In genomic region chr10:11208670-11209069, GRCm38 (mm10) we compare ENCODE assay signal across 20 mouse cellular contexts. TPM values are rescaled to one million over a fixed set of nuclear protein-coding genes. Genes with fewer than 3 reads are reported as not detected.
DNase-seq lines count a peak whose midpoint lies in the region; ATAC-seq and TF ChIP-seq lines count a peak whose summit lies in the region.
"Had no signal": no experiment of that assay in that cellular context is flagged by ENCODE, and none has a peak within 500 bp of the region (broad histone marks: within the 10 kb centered on the region; RNA-seq: fewer than 3 reads in every experiment).

No protein-coding gene starts in this region.

- no peaks in the 10 kb centered on the region for H3K79me2 ChIP-seq in MEL (ENCODE audit: control insufficient read depth, insufficient read depth, low read length, poor library complexity)

- H3K4me2 ChIP-seq in liver, embryonic 16.5 days (ENCODE audit: low read depth, low read length): no peak overlapping the region
- no peak overlapping the region for H3K4me2 ChIP-seq in midbrain, embryonic 11.5 days
- H3K4me2 ChIP-seq: embryonic facial prominence, embryonic 12.5 days; forebrain, embryonic 15.5 days; heart, embryonic 11.5 days; heart, embryonic 15.5 days; hindbrain, embryonic 13.5 days had no signal

- peaks cover 4 to 9% of the 10 kb centered on the region in 2 experiments for H3K4me1 ChIP-seq in MEL (ENCODE audit: control insufficient read depth in 1 of 2, insufficient read depth in 2 of 2, low read length in 2 of 2)
- H3K4me1 ChIP-seq in liver, embryonic 16.5 days (ENCODE audit: control insufficient read depth, low read depth, low read length): no peaks in the 10 kb centered on the region
- H3K4me1 ChIP-seq in midbrain, embryonic 11.5 days (ENCODE audit: control insufficient read depth, insufficient read depth, low read length): no peaks in the 10 kb centered on the region
- H3K4me1 ChIP-seq: embryonic facial prominence, embryonic 12.5 days; forebrain, embryonic 15.5 days; heart, embryonic 15.5 days; hindbrain, embryonic 13.5 days had no signal

- H3K27me3 ChIP-seq in MEL (ENCODE audit: control insufficient read depth in 1 of 2, insufficient read depth in 2 of 2, low read length in 2 of 2): no peaks in the 10 kb centered on the region
- H3K27me3 ChIP-seq in liver, embryonic 16.5 days (ENCODE audit: control insufficient read depth, insufficient read depth, low read depth, low read length): no peaks in the 10 kb centered on the region
- no peaks in the 10 kb centered on the region for H3K27me3 ChIP-seq in midbrain, embryonic 11.5 days (ENCODE audit: control insufficient read depth, insufficient read depth, low read length)
- H3K27me3 ChIP-seq: embryonic facial prominence, embryonic 12.5 days; forebrain, embryonic 15.5 days; heart, embryonic 15.5 days; hindbrain, embryonic 13.5 days had no signal

- H3K4me3 ChIP-seq in MEL (ENCODE audit: control insufficient read depth in 1 of 2, insufficient read depth in 1 of 2, low read depth in 2 of 2, low read length in 2 of 2): no peak overlapping the region
- H3K4me3 ChIP-seq in liver, embryonic 16.5 days (ENCODE audit: low read depth, low read length): no peak overlapping the region
- H3K4me3 ChIP-seq in left cerebral cortex, adult 2 months: no peak overlapping the region
- no peak overlapping the region for H3K4me3 ChIP-seq in midbrain, embryonic 11.5 days (ENCODE audit: low read depth, low read length)
- H3K4me3 ChIP-seq: embryonic facial prominence, embryonic 12.5 days; forebrain, embryonic 15.5 days; heart, embryonic 15.5 days; hindbrain, embryonic 13.5 days had no signal

- TF ChIP-seq CTCF in MEL (IDR thresholded peaks at IDR 0.05 in 2 of 3, conservative IDR thresholded peaks at IDR 0.05 in 1 of 3; ENCODE audit: control insufficient read depth in 1 of 3, insufficient read depth in 1 of 3, low read depth in 2 of 3, low read length in 3 of 3, poor library complexity in 1 of 3, severe bottlenecking in 1 of 3): no peak
- TF ChIP-seq CTCF in left cerebral cortex, adult 2 months (IDR thresholded peaks at IDR 0.05): no peak

- no peak overlapping the region for H3K9ac ChIP-seq in MEL (ENCODE audit: control insufficient read depth, low read depth, low read length, poor library complexity, severe bottlenecking)
- H3K9ac ChIP-seq in liver, embryonic 16.5 days (ENCODE audit: low read depth, low read length): no peak overlapping the region
- H3K9ac ChIP-seq in midbrain, embryonic 11.5 days (ENCODE audit: low read length): no peak overlapping the region
- H3K9ac ChIP-seq: embryonic facial prominence, embryonic 12.5 days; forebrain, embryonic 15.5 days; heart, embryonic 15.5 days; hindbrain, embryonic 13.5 days had no signal

- intact Hi-C loops in left cerebral cortex, adult 2 months (cut with DNase I): no loop called here

- H3K36me3 ChIP-seq in MEL (ENCODE audit: control insufficient read depth in 1 of 2, insufficient read depth in 2 of 2, low read length in 2 of 2): peaks cover 22 to 54% of the 10 kb centered on the region in 2 experiments
- no peaks in the 10 kb centered on the region; the same call in 1 of the 2 replicates for H3K36me3 ChIP-seq in liver, embryonic 16.5 days (ENCODE audit: control insufficient read depth, insufficient read depth)
- peaks cover 7% of the 10 kb centered on the region; the same call in 1 of the 2 replicates for H3K36me3 ChIP-seq in midbrain, embryonic 11.5 days (ENCODE audit: control insufficient read depth, insufficient read depth, low read length)

- no peaks in the 10 kb centered on the region for H3K9me3 ChIP-seq in MEL (replicated peaks; ENCODE audit: insufficient read depth, low read length)
- no peaks in the 10 kb centered on the region for H3K9me3 ChIP-seq in liver, embryonic 16.5 days (replicated peaks; ENCODE audit: control insufficient read depth, low read length)
- no peaks in the 10 kb centered on the region for H3K9me3 ChIP-seq in midbrain, embryonic 11.5 days (ENCODE audit: control insufficient read depth, low read length)
- H3K9me3 ChIP-seq: embryonic facial prominence, embryonic 12.5 days; forebrain, embryonic 15.5 days; heart, embryonic 15.5 days; hindbrain, embryonic 13.5 days had no signal

- no peak for TF ChIP-seq RAD21 in MEL (IDR thresholded peaks at IDR 0.05; ENCODE audit: low read depth, low read length)

- peak; percentile 87 to 89 for TF ChIP-seq EP300 in MEL (IDR thresholded peaks at IDR 0.05; ENCODE audit: low read depth in 1 of 2, low read length in 2 of 2)

- ATAC-seq in granulocyte monocyte progenitor cell, adult 5-6 weeks (replicated peaks; ENCODE audit: poor library complexity, severe bottlenecking): peak; percentile 22; the same call in 1 of the 2 replicates
- ATAC-seq in liver, embryonic 16.5 days (ENCODE audit: low read depth): peak; percentile 45; the same call in 1 of the 2 replicates
- no peak for ATAC-seq in midbrain, embryonic 11.5 days (ENCODE audit: low FRiP score)
- ATAC-seq: forebrain, embryonic 15.5 days; hindbrain, postnatal 0 days had no signal

- 24% methylated on average over 1 of the region's 1 CpGs for WGBS in liver, embryonic 16.5 days (ENCODE audit: insufficient replicate concordance)
- 100% methylated on average over 1 of the region's 1 CpGs for WGBS in midbrain, embryonic 11.5 days

- no peak for TF ChIP-seq POLR2A in MEL (IDR thresholded peaks at IDR 0.05; ENCODE audit: control insufficient read depth in 1 of 2, insufficient read depth in 1 of 2, low read depth in 1 of 2, low read length in 2 of 2, poor library complexity in 1 of 2)

- peak overlapping the region; percentile 68; the same call in 1 of the 2 replicates for H3K27ac ChIP-seq in MEL (ENCODE audit: control insufficient read depth, low read depth, low read length)
- no peak overlapping the region for H3K27ac ChIP-seq in liver, embryonic 16.5 days (ENCODE audit: low read length)
- H3K27ac ChIP-seq in left cerebral cortex, adult 2 months: no peak overlapping the region
- no peak overlapping the region for H3K27ac ChIP-seq in midbrain, embryonic 11.5 days (ENCODE audit: low read depth, low read length)
- H3K27ac ChIP-seq: embryonic facial prominence, embryonic 12.5 days; forebrain, embryonic 15.5 days; heart, embryonic 15.5 days; hindbrain, embryonic 13.5 days; hindbrain, postnatal 0 days had no signal

- peak; percentile 79 for DNase-seq in MEL (ENCODE audit: low read depth, low spot score)
- DNase-seq in left cerebral cortex, adult 2 months (ENCODE audit: extremely low spot score in 1 of 2, low spot score in 2 of 2): no peak
- no peak for DNase-seq in midbrain, embryonic 11.5 days (ENCODE audit: low spot score, missing footprints)
- no peak for DNase-seq in left cerebral cortex, adult 9 months (ENCODE audit: low spot score in 2 of 2)
- DNase-seq in B cell, adult 2 months: no peak
- DNase-seq: adrenal gland, adult 8-10 months; cerebellum, adult 11 months; cerebellum, adult 8-10 months; cerebellum, postnatal 14 days; gastrocnemius, postnatal 10 days; heart, adult 11 months; heart, postnatal 14 days had no signal

TF ChIP-seq in MEL, 35 proteins besides CTCF, POLR2A, EP300 and RAD21 (continues in another document):
- TF ChIP-seq CHD1 (IDR thresholded peaks at IDR 0.05; ENCODE audit: low read depth, low read length) (no peak), MYB (IDR thresholded peaks at IDR 0.05; ENCODE audit: low read depth, low read length) (no peak), TCF12 (IDR thresholded peaks at IDR 0.05; ENCODE audit: low read depth, low read length) (peak; percentile 92), CHD2 (IDR thresholded peaks at IDR 0.05; ENCODE audit: low read length) (no peak), ZC3H11A (IDR thresholded peaks at IDR 0.05; ENCODE audit: low read depth, low read length) (0 out of 2 replicates have a peak, but pooled peaks have one; percentile 1), MYC (IDR thresholded peaks at IDR 0.05; ENCODE audit: low read depth, low read length) (peak; percentile 85), TBP (IDR thresholded peaks at IDR 0.05; ENCODE audit: low read depth, low read length) (peak; percentile 94), ETS1 (IDR thresholded peaks at IDR 0.05; ENCODE audit: low read depth, low read length) (peak; percentile 96), SIN3A (IDR thresholded peaks at IDR 0.05; ENCODE audit: low read length) (peak; percentile 88), MAZ (IDR thresholded peaks at IDR 0.05; ENCODE audit: low read depth, low read length) (no peak), USF1 (IDR thresholded peaks at IDR 0.05; ENCODE audit: low read depth, low read length) (no peak), E2F4 (IDR thresholded peaks at IDR 0.05; ENCODE audit: borderline replicate concordance, low read depth, low read length) (no peak), HCFC1 (IDR thresholded peaks at IDR 0.05; ENCODE audit: low read depth, low read length) (no peak), USF2 (IDR thresholded peaks at IDR 0.05; ENCODE audit: borderline replicate concordance in 1 of 2, insufficient read depth in 1 of 2, low read depth in 1 of 2, low read length in 2 of 2) (no peak), RCOR1 (IDR thresholded peaks at IDR 0.05; ENCODE audit: low read depth, low read length) (peak; percentile 47; the same call in 1 of the 2 replicates), ZMIZ1 (IDR thresholded peaks at IDR 0.05; ENCODE audit: low read depth, low read length) (no peak), GATA1 (IDR thresholded peaks at IDR 0.05; ENCODE audit: low read depth, low read length) (peak; percentile 95), NRF1 (IDR thresholded peaks at IDR 0.05; ENCODE audit: insufficient read depth, low read depth, low read length, poor library complexity, severe bottlenecking) (no peak), MXI1 (IDR thresholded peaks at IDR 0.05; ENCODE audit: low read depth, low read length) (peak; percentile 76; the same call in 1 of the 2 replicates), POLR2AphosphoS5 (IDR thresholded peaks at IDR 0.05; ENCODE audit: borderline replicate concordance, low read depth, low read length) (no peak), NELFE (IDR thresholded peaks at IDR 0.05; ENCODE audit: low read depth, low read length) (no peak), MEF2A (IDR thresholded peaks at IDR 0.05; ENCODE audit: extremely low read depth, insufficient replicate concordance, low read depth, low read length, poor library complexity, severe bottlenecking) (no peak)

RNA-seq across cellular contexts. Expression of gene Shprh, which starts 59.4 kb away (rescaled TPM):
- 11.0 and 14.3 TPM in 2 replicates for total RNA-seq in MEL (2012; rRNA removed)
- polyA plus RNA-seq in MEL (2012; ENCODE audit: insufficient read depth in 1 of 2, insufficient read length in 2 of 2, low read depth in 1 of 2, low replicate concordance in 2 of 2, missing spikeins in 1 of 2): 10 to 100 TPM in 1 of 2 experiments, not detected in 1; 13.3 TPM
- total RNA-seq in granulocyte monocyte progenitor cell, adult 5-6 weeks (2014; fragmentation: Nextera tagmentation): 16.3 and 18.0 TPM in 2 replicates
- total RNA-seq in granulocyte monocyte progenitor cell, adult 5-6 weeks (2017): 20.6 and 24.6 TPM in 2 replicates
- 4.3 and 4.5 TPM in 2 replicates for polyA plus RNA-seq in liver, embryonic 16.5 days (2015; fragmentation: Nextera tagmentation; extraction: Ambion mirVana)
- total RNA-seq in left cerebral cortex, adult 2 months (2021): 10 to 100 TPM; 36.9 to 42.2 TPM
- 26.7 and 29.8 TPM in 2 replicates for polyA plus RNA-seq in midbrain, embryonic 11.5 days (2014; fragmentation: Nextera tagmentation; extraction: Ambion mirVana)
